Mouse (Mus musculus): ENCODE results near the gene Dus2. TPM values are rescaled to one million over a fixed set of nuclear protein-coding genes. Genes with fewer than 3 reads are reported as not detected.
A peak's percentile ranks its signal among the peaks of the same experiment; 100 is the strongest.

Gene Dus2
- total RNA-seq (2014; rRNA removed), result 9.3 and 15.4 TPM in 2 replicates
- polyA plus RNA-seq (2015; fragmentation: Nextera tagmentation; extraction: Ambion mirVana), result 20.2 and 22.4 TPM in 2 replicates

GRCm38 (mm10) chr8:105990856-105991387 is at the start of gene Dus2:
Gene Dus2 (plus strand): TSS chr8:105991337.
- 10% methylated on average over 15 of the region's 15 CpGs for WGBS
- peak; percentile 78 for ATAC-seq
- peak; percentile 90 for TF ChIP-seq CTCF (IDR thresholded peaks at IDR 0.05; ENCODE audit: low read depth)

DNA sequence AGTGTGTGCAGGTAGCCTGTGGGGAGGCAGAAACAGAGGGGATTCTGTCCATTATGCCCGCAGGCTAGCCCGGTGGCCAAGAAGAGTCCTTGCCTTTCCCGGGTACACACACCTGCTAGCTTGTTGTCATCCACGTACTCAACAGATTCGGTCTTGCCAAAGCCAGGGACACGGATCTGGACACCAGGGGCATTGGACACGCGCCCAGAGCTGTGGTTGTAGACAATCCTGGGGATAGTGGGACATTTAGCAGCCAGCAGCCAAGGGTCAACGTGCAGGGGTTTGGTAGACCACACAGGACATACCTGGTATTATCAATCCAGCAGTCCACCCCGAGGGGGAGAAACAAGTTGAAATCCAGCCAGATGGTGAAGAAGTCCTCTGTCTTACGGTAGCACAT is 49.1 kb upstream of the Dus2 start:
- no peaks in the 10 kb centered on the region for H3K4me1 ChIP-seq (ENCODE audit: insufficient read depth, low read length)
- H3K4me2 ChIP-seq (ENCODE audit: low read depth, low read length), result no peak overlapping the region
- no peaks in the 10 kb centered on the region for H3K9me3 ChIP-seq (ENCODE audit: low read length)
- H3K9ac ChIP-seq (replicated peaks; ENCODE audit: low read length), result no peak overlapping the region
- no peak overlapping the region for H3K4me3 ChIP-seq (ENCODE audit: low read length)
- no peak for TF ChIP-seq CTCF (IDR thresholded peaks at IDR 0.05; ENCODE audit: low read depth)
- no peak for ATAC-seq
- H3K36me3 ChIP-seq (ENCODE audit: insufficient read depth, low read length), result no peaks in the 10 kb centered on the region; the same call in 1 of the 2 replicates
- H3K27ac ChIP-seq, result no peak overlapping the region
- no peaks in the 10 kb centered on the region for H3K27me3 ChIP-seq (ENCODE audit: insufficient read depth, low read length)
- WGBS, result 83% methylated on average over 11 of the region's 11 CpGs
- DNase-seq (ENCODE audit: low spot score), result no peak

More at GRCm38 (mm10) chr8:105990856-105991387, at the start of gene Dus2:
- Histone ChIP-seq H3K4me1 (ENCODE audit: insufficient read depth, low read length) (no peaks in the 10 kb centered on the region), H3K9ac (replicated peaks; ENCODE audit: low read length) (no peak within 1 kb of the TSS), H3K36me3 (ENCODE audit: insufficient read depth, low read length) (no peaks in the 10 kb centered on the region), H3K4me3 (ENCODE audit: low read length) (no peak within 1 kb of the TSS), H3K27me3 (ENCODE audit: insufficient read depth, low read length) (no peaks in the 10 kb centered on the region), H3K27ac (no peak within 1 kb of the TSS), H3K4me2 (ENCODE audit: low read depth, low read length) (no peak within 1 kb of the TSS), H3K9me3 (ENCODE audit: low read length) (no peaks in the 10 kb centered on the region)
- DNase-seq (ENCODE audit: low spot score), result peak; percentile 86

GRCm38 (mm10) chr8:105942542-105942941 is 48.6 kb upstream of the Dus2 start:
- no peak for ATAC-seq
- no peaks in the 10 kb centered on the region for H3K27me3 ChIP-seq (ENCODE audit: insufficient read depth, low read length)

DNA sequence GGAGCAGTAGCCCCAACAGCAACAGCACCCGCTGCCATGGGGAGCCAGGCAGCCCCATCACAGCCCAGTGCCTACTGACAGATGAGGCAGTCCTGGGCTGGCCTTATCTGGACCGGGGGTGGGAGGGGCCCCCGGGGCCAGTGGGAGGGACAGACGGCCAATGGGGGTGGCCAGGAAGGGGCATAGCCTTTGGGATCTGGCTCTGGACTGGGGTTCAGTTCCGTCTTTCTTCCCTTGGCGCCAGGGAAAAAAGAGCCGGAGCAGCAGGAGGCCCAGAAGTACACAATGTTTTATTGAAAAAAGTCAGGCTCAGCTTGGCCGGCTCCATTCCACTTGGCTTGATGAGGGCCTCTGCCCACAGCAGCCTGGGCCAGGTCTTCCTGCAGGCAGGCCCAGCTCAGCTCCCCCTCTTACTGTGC is 47.8 kb upstream of the Dus2 start, which contains the start of gene Lcat:
Lcat (minus strand) TSS at position 62 of the 419 bp plus-strand sequence.
- Histone ChIP-seq H3K27ac (peak within 1 kb of the TSS; percentile 73), H3K4me3 (ENCODE audit: low read length) (no peak within 1 kb of the TSS), H3K4me1 (ENCODE audit: insufficient read depth, low read length) (no peaks in the 10 kb centered on the region), H3K27me3 (ENCODE audit: insufficient read depth, low read length) (no peaks in the 10 kb centered on the region), H3K4me2 (ENCODE audit: low read depth, low read length) (no peak within 1 kb of the TSS), H3K36me3 (ENCODE audit: insufficient read depth, low read length) (no peaks in the 10 kb centered on the region; the same call in 1 of the 2 replicates), H3K9ac (replicated peaks; ENCODE audit: low read length) (no peak within 1 kb of the TSS), H3K9me3 (ENCODE audit: low read length) (no peaks in the 10 kb centered on the region)
- TF ChIP-seq CTCF (IDR thresholded peaks at IDR 0.05; ENCODE audit: low read depth), result no peak
- ATAC-seq (peak; percentile 88), DNase-seq (ENCODE audit: low spot score) (peak; percentile 73)
- 28% methylated on average over 7 of the region's 8 CpGs for WGBS

More at GRCm38 (mm10) chr8:105942542-105942941, 48.6 kb upstream of the Dus2 start:
- Histone ChIP-seq H3K4me3 (ENCODE audit: low read length) (no peak overlapping the region), H3K9ac (replicated peaks; ENCODE audit: low read length) (no peak overlapping the region), H3K4me2 (ENCODE audit: low read depth, low read length) (no peak overlapping the region), H3K4me1 (ENCODE audit: insufficient read depth, low read length) (no peaks in the 10 kb centered on the region), H3K27ac (peak overlapping the region; percentile 73; the same call in 1 of the 2 replicates), H3K9me3 (ENCODE audit: low read length) (no peaks in the 10 kb centered on the region), H3K36me3 (ENCODE audit: insufficient read depth, low read length) (no peaks in the 10 kb centered on the region; the same call in 1 of the 2 replicates)
- no peak for TF ChIP-seq CTCF (IDR thresholded peaks at IDR 0.05; ENCODE audit: low read depth)
- no peak for DNase-seq (ENCODE audit: low spot score)
- WGBS, result 92% methylated on average over 5 of the region's 5 CpGs

DNA sequence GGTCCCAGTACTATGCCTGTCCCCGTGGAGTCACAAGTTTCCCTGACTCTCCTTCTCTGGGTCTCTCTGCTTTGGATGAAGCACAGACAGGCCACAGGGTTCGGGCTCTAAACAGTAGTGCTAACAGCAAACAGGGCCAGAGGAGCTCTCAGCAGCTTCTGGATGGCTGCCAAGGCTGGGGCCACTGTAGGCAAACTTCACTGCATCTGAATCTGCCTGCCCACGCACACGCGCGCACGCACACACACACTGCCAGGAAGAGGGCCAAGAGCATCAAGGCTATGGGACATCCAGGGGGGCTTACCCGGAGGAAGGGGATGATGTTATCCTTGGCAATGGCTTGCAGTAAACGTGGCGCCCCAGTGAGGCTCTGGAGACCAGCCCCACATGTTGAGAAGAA is 41.8 kb upstream of the Dus2 start:
- no peak overlapping the region for H3K4me2 ChIP-seq (ENCODE audit: low read depth, low read length)
- peaks cover 11% of the 10 kb centered on the region for H3K4me1 ChIP-seq (ENCODE audit: insufficient read depth, low read length)
- peak; percentile 81 for DNase-seq (ENCODE audit: low spot score)
- WGBS, result 37% methylated on average over 10 of the region's 10 CpGs
- no peaks in the 10 kb centered on the region for H3K9me3 ChIP-seq (ENCODE audit: low read length)
- peak overlapping the region; percentile 51; the same call in 1 of the 2 replicates for H3K27ac ChIP-seq
- peak; percentile 31 for ATAC-seq
- no peaks in the 10 kb centered on the region for H3K27me3 ChIP-seq (ENCODE audit: insufficient read depth, low read length)
- H3K4me3 ChIP-seq (ENCODE audit: low read length), result no peak overlapping the region
- H3K9ac ChIP-seq (replicated peaks; ENCODE audit: low read length), result no peak overlapping the region
- H3K36me3 ChIP-seq (ENCODE audit: insufficient read depth, low read length), result no peaks in the 10 kb centered on the region; the same call in 1 of the 2 replicates
- TF ChIP-seq CTCF (IDR thresholded peaks at IDR 0.05; ENCODE audit: low read depth), result no peak

DNA sequence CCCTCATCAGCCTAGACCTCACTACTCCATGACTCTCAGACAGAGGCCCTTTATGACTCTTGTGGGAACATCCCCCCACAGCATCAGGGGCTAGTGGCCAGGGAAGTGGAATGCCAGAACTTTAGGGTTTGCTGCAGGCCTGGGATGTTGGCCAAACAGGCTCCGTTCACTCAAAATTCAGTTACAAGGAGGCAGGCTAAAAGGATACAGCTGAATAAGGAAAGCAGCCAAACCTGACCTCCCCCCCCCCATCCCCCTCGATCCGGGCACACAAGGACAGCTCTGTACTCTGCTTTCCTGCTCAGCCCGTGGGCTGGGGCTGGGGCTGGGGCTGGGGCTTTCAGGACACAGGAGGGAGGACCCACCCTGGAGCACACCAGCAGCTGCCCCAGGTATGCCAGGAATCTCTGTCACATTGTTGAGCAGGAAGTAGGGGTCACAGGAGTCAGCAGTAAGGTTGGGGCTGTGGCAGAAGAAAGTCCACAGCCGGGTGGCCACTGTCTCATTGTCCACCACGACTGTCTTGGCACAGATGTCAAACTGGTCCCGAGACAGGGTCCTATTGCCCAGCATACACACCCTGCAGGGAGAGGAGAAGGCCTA is 40.0 kb upstream of the Dus2 start:
- TF ChIP-seq CTCF (IDR thresholded peaks at IDR 0.05; ENCODE audit: low read depth), result no peak
- peak overlapping the region; percentile 84 for H3K27ac ChIP-seq
- H3K4me3 ChIP-seq (ENCODE audit: low read length), result no peak overlapping the region
- H3K36me3 ChIP-seq (ENCODE audit: insufficient read depth, low read length), result no peaks in the 10 kb centered on the region
- ATAC-seq, result peak; percentile 93
- peaks cover 11% of the 10 kb centered on the region for H3K4me1 ChIP-seq (ENCODE audit: insufficient read depth, low read length)
- DNase-seq (ENCODE audit: low spot score), result peak; percentile 78
- no peaks in the 10 kb centered on the region for H3K9me3 ChIP-seq (ENCODE audit: low read length)
- H3K4me2 ChIP-seq (ENCODE audit: low read depth, low read length), result no peak overlapping the region
- 33% methylated on average over 7 of the region's 7 CpGs for WGBS
- no peaks in the 10 kb centered on the region for H3K27me3 ChIP-seq (ENCODE audit: insufficient read depth, low read length)
- H3K9ac ChIP-seq (replicated peaks; ENCODE audit: low read length), result no peak overlapping the region

DNA sequence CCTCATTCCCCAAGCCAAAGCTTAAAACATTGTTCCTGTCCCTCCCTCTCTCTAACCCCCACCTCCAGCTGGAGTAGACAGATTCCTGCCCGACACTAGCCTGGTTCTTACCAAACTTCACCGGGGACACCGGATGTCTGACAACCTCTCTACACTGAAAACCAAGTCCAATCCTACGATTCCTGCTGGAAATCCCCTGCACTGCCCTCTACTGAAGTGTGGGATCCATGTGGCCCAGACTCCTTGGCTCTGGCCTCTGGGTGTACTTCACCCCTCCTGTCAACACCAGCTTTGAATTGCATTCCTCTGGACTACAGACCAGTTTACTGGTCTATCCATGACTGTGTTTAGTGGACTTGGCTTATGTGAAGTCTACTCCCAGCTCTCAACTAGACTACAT is 34.6 kb upstream of the Dus2 start:
- Histone ChIP-seq H3K9me3 (ENCODE audit: low read length) (no peaks in the 10 kb centered on the region), H3K27me3 (ENCODE audit: insufficient read depth, low read length) (no peaks in the 10 kb centered on the region), H3K4me1 (ENCODE audit: insufficient read depth, low read length) (peaks cover 5% of the 10 kb centered on the region; the same call in 1 of the 2 replicates), H3K36me3 (ENCODE audit: insufficient read depth, low read length) (no peaks in the 10 kb centered on the region), H3K27ac (no peak overlapping the region), H3K4me2 (ENCODE audit: low read depth, low read length) (no peak overlapping the region), H3K4me3 (ENCODE audit: low read length) (no peak overlapping the region), H3K9ac (replicated peaks; ENCODE audit: low read length) (no peak overlapping the region)
- ATAC-seq (no peak), DNase-seq (ENCODE audit: low spot score) (no peak)
- WGBS, result 93% methylated on average over 4 of the region's 4 CpGs
- no peak for TF ChIP-seq CTCF (IDR thresholded peaks at IDR 0.05; ENCODE audit: low read depth)

Measured in hindbrain, postnatal 0 days (tissue).